Mouse (Mus musculus): Measurements from ENCODE around the gene Sox5. TPM values are rescaled to one million over a fixed set of nuclear protein-coding genes. Genes with fewer than 3 reads are reported as not detected.

The Sox5 gene
- polyA plus RNA-seq, 1 experiment: 4.6 TPM

DNA sequence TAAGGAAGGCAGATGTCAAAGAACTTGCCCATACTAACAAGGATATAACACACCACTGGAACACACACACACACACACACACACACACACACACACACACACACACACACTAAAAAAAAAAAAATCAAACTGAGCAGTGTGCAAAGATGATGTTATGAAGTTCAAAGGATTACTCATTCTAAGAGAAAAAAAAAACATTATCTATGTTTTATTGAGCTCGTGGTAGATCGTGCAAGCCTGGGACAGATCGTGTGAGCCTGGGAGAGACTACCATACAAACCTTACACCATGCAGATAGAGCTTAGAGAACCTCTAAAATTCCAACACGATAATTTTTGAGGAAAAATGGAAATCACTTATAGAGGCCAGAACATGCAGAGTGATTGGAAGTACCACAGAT is 448.6 kb downstream of the Sox5 start:
- H3K4me3 ChIP-seq (ENCODE audit: insufficient read depth, low read depth, low read length): no peak overlapping the region
- H3K4me1 ChIP-seq (ENCODE audit: control insufficient read depth, insufficient read depth, insufficient read length, low read length): no peaks in the 10 kb centered on the region
- H3K27ac ChIP-seq (replicated peaks; ENCODE audit: low read depth, low read length): no peak overlapping the region

DNA sequence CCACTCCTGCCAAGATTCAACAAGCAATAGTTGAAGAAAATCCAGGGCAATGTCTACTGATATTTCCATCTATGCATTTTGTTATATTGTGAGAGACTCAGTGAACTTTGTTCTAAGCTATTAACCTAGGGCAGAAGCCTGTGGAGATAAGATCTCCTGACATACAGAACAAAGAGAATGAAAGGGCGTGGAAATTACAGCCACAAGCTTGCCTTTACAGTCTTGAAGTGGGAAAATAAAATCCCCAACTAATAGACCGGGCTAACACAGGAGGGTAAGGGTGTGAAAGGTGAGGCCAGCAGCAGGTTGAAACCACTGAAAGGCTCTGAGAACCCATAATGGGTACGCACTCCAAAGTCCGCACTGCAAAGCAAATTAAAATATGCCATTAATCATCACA is 449.8 kb downstream of the Sox5 start:
- no peak overlapping the region for H3K4me3 ChIP-seq (ENCODE audit: insufficient read depth, low read depth, low read length)

DNA sequence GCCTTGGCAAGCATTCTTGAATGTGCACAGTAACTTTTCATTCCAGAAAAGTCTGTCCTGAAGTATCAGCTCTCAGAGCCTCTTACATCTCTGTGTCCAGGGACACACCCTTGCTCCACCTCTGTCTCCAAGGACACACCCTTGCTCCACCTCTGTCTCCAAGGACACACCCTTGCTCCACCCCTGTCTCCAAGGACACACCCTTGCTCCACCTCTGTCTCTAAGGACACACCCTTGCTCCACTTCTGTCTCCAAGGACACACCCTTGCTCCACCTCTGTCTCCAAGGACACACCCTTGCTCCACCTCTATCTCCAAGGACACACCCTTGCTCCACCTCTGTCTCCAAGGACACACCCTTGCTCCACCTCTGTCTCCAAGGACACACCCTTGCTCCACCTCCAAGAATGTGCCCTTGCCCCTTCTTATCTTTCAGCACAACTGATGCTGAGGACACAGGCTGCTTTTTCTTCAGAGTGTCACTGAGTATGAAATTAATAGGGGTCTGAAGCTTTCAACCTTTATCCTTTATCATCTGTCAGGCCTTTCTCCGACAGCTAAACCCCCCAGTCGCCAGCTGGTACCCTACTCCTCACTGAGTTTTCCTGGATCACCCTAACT is 452.4 kb downstream of the Sox5 start:
- H3K4me1 ChIP-seq (ENCODE audit: control insufficient read depth, insufficient read depth, insufficient read length, low read length): no peaks in the 10 kb centered on the region
- H3K27ac ChIP-seq (replicated peaks; ENCODE audit: low read depth, low read length): no peak overlapping the region
- H3K4me3 ChIP-seq (ENCODE audit: insufficient read depth, low read depth, low read length): no peak overlapping the region

More for the DNA sequence above, 449.8 kb downstream of the Sox5 start:
- Histone ChIP-seq H3K4me1 (ENCODE audit: control insufficient read depth, insufficient read depth, insufficient read length, low read length) (no peaks in the 10 kb centered on the region), H3K27ac (replicated peaks; ENCODE audit: low read depth, low read length) (no peak overlapping the region)

DNA sequence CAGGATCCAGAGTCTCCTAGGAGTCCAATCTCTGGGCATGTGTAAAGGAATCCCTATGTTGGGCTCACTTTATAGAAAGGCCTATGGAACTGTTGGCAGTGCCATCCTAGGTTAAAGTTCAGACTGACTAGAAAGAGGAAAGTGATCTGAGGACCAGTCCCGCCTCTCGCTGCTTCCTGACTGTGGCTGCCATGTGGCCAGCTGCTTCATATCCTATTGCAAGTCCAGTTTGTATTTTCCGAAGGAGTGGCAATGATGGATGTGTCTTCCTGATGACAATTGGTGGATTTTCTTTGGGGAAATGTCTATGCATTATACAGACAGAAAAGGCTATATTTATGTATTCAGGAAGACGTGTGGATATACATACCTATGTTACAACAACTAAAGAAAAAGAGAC is 453.0 kb downstream of the Sox5 start:
- no peak overlapping the region for H3K27ac ChIP-seq (replicated peaks; ENCODE audit: low read depth, low read length)
- H3K4me1 ChIP-seq (ENCODE audit: control insufficient read depth, insufficient read depth, insufficient read length, low read length): no peaks in the 10 kb centered on the region
- H3K4me3 ChIP-seq (ENCODE audit: insufficient read depth, low read depth, low read length): no peak overlapping the region

DNA sequence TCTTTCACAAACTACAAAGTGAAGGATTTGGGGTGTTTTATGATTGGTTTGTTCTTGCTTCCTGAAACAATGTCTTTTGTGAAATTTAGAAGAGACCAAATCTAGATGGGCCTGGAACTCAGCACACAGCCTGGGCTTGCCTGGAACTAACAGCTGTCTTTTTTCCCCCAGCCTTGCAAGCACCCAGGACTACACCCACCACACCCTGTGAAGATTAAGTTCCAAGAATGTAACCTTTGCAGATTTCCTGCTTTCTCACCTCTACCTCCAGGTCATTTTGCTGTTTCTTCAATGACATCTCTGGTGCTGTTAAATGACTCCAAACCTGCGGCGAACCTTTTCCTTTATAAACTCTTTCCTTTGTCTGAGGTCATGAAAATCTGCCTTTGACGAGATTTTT is 455.0 kb downstream of the Sox5 start:
- Histone ChIP-seq H3K4me3 (ENCODE audit: insufficient read depth, low read depth, low read length) (no peak overlapping the region), H3K4me1 (ENCODE audit: control insufficient read depth, insufficient read depth, insufficient read length, low read length) (no peaks in the 10 kb centered on the region)

DNA sequence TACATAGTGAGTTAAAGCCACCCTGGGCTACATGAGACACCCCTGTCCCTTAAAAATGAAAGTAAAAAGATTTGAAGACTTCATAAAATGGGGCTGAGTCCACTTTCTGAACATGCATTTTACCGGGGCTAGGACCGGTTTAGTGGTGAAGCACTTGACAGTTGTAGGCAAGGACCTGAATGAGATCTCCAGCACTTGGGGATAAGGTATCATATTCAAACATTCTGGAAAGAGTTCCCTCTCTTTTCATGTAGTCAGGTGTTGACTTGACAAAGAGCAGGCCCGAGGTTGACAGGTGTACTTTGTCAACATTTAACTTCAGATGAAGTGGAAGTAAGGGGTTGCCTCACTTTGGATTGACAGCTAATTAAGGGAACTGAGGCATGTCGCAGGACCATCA is 458.4 kb downstream of the Sox5 start:
- Histone ChIP-seq H3K27ac (replicated peaks; ENCODE audit: low read depth, low read length) (no peak overlapping the region), H3K4me1 (ENCODE audit: control insufficient read depth, insufficient read depth, insufficient read length, low read length) (no peaks in the 10 kb centered on the region), H3K4me3 (ENCODE audit: insufficient read depth, low read depth, low read length) (no peak overlapping the region)

More for the DNA sequence above, 455.0 kb downstream of the Sox5 start:
- H3K27ac ChIP-seq (replicated peaks; ENCODE audit: low read depth, low read length): no peak overlapping the region

DNA sequence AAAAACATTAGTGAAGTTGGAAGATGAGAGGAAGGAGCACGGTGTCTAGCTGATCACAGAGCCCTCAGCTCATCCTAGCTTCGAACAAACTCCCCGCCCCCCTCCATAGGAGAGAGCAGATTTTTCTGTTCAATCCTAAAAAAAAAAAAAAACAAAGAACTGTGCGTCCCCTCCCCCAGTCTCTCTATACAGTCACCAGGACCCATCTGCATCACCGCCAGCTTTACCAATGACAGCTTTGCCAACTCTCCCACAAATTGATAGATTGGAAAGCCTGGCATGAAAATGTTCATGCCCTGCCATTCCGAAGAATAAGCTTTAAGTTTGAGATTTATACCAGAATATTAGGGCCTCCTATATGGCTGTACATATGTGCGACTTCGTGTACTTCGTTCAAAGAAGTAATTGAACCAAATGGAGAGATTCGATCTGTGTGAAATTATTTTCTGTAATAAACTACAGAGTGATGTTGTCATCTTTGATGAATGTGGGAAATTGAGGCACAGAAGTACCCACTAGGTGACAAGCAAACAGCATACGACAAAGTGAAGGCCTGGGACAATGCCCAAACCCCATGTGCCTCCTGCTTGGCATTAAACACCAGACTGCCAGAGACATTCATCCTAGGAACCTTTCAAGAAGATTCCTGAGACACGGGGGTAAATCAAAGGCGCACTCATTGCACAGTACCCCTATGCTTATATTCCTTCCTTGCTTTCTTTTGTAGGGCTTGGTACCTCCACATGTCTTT is 459.3 kb downstream of the Sox5 start:
- H3K4me3 ChIP-seq (ENCODE audit: insufficient read depth, low read depth, low read length): no peak overlapping the region
- H3K27ac ChIP-seq (replicated peaks; ENCODE audit: low read depth, low read length): no peak overlapping the region
- no peaks in the 10 kb centered on the region for H3K4me1 ChIP-seq (ENCODE audit: control insufficient read depth, insufficient read depth, insufficient read length, low read length)

DNA sequence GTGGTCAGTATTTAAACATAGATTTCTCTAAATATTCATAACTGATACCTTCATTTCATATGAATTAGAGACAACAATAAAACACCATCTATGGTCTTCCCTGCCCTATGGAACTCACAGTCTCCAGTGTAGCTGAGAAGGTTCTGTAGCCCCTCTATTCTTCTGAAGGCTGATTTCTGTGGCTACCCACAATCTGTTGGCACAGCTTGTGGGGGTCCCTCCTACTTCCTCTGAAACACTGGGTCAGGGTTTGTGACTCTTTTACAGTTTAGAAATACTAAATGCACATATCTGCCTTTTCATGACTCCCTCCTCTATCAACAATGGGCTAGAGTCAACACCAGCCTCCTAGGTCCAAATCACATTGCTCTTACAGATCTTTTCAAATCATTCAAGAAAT is 461.4 kb downstream of the Sox5 start:
- Histone ChIP-seq H3K4me1 (ENCODE audit: control insufficient read depth, insufficient read depth, insufficient read length, low read length) (no peaks in the 10 kb centered on the region), H3K4me3 (ENCODE audit: insufficient read depth, low read depth, low read length) (no peak overlapping the region), H3K27ac (replicated peaks; ENCODE audit: low read depth, low read length) (no peak overlapping the region)

DNA sequence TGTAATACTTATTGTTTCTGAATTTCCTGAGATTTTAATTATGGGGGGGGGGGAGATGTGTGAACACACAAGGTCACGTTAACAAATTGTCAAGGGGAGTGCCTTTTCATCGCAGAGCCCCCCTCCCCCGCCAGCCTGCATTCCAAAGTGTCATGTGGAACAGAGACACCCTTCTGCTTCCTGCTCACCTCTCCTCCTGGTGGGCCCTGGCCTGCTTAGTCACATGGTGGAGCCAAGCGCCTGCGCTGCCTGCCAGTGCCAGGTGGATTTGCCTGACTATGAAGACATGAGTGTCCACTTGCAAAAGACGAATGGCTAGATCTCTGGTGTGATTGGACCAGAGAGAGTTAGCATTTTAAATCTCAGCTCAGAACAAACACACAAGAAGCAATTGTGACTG is 462.1 kb downstream of the Sox5 start:
- no peaks in the 10 kb centered on the region for H3K4me1 ChIP-seq (ENCODE audit: control insufficient read depth, insufficient read depth, insufficient read length, low read length)
- no peak overlapping the region for H3K4me3 ChIP-seq (ENCODE audit: insufficient read depth, low read depth, low read length)
- H3K27ac ChIP-seq (replicated peaks; ENCODE audit: low read depth, low read length): no peak overlapping the region

DNA sequence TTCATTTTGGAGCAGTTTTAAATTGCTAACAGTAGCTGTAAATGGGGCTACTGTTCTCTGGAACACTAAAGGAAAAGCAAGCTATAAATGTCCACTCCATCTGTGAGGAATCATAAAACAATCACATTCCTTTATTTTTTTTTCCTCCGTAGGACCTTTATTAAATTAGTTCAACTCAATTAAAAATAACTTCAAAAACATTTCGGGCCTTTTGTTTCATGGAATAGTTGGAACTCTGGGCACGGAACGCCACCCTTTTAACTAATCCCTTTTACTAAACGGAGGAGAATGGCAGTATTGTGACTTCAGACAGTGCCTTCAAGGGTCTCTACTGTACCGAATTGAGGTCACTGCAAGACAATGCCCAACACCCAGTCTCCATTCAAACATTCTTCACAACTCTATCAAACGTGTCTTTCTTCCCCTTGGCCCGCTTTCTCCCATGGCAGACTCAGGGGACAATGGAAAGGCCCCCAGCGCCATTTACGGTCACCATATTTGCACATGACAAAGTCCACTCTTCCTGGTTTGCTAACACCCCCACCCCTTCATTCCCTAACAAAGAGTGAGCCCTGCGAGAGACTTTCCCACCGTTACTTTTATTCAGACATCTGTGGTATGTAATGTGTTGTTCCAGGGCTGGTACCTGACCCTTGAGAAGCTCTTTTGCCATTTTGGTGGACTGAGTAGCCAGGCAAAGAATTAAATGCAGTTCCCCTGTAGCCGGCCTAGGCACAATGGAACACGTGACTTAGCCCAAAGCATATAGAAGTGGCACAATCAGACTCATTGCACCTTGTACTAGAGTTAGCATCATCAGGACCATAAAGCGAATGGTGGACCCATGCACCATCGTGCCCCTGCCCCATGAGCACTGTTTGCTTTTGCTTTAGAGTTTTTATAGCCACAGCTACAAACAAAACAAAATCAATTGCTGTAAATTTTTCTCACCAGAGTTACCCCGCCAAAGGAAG is 468.7 kb downstream of the Sox5 start:
- H3K4me1 ChIP-seq (ENCODE audit: control insufficient read depth, insufficient read depth, insufficient read length, low read length): no peaks in the 10 kb centered on the region
- H3K27ac ChIP-seq (replicated peaks; ENCODE audit: low read depth, low read length): no peak overlapping the region

DNA sequence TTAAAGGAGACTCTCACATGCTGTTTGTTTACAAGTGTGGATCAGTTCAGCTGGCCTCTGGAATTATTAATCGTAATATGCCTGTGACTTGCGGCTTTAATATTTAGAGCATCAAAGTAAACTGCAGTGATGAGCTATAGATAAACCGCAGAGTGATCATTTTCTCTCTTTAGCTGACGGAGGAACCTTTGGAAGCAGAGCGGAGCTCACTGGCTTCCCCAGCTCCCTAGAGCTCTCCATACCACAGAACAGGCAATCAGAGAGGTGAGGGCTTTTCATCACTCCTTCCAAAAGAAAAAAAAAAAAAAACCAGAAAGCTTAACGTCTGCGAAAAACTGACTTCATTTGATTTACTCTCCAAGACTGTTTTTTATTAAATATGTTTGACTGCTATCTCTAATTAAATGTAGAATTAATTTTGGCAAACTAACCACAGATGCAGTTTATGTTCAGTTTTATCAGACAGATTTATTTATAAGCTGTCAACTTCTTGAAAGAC is 469.4 kb downstream of the Sox5 start:
- Histone ChIP-seq H3K27ac (replicated peaks; ENCODE audit: low read depth, low read length) (no peak overlapping the region), H3K4me3 (ENCODE audit: insufficient read depth, low read depth, low read length) (no peak overlapping the region), H3K4me1 (ENCODE audit: control insufficient read depth, insufficient read depth, insufficient read length, low read length) (no peaks in the 10 kb centered on the region)

More for the DNA sequence above, 468.7 kb downstream of the Sox5 start:
- no peak overlapping the region for H3K4me3 ChIP-seq (ENCODE audit: insufficient read depth, low read depth, low read length)

DNA sequence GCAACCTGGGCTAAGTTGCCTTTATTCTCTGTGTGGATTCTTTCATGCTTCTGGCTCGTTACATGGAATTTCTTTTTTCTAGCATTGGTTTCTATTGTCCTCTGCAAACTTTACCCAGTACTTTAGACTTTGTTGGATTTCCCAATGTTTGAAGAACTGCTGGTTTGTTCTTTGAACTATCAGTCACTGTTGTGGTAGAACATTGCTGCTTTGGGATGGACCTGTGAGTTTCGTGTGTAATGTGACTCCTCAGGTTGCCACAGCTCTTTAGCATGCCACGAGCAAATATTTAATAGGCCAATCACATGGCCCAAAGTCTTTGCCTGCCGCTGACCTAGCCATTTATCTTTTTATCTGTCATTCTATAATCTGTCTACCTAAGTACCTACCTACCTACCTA is 470.0 kb downstream of the Sox5 start:
- H3K4me3 ChIP-seq (ENCODE audit: insufficient read depth, low read depth, low read length): no peak overlapping the region
- H3K27ac ChIP-seq (replicated peaks; ENCODE audit: low read depth, low read length): no peak overlapping the region
- H3K4me1 ChIP-seq (ENCODE audit: control insufficient read depth, insufficient read depth, insufficient read length, low read length): no peaks in the 10 kb centered on the region

DNA sequence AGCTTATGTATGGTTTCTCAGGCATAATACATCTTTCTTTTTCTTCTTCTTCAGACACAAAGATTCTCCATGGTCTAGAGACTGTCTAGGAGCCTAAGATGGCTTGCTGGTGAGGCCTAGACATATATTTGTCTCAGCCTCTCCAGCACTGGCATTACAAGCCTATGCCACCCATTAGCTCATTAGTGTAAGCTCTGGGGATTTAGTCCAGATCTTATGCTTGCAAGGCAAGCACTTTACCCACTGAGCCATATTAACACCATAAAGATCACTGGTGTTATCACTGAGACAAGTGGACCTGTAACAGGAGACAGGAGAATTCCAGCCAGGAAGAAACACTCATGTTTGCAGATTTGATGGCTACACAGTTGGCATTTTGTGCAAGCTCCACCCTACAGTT is 472.6 kb downstream of the Sox5 start:
- Histone ChIP-seq H3K4me1 (ENCODE audit: control insufficient read depth, insufficient read depth, insufficient read length, low read length) (no peaks in the 10 kb centered on the region), H3K27ac (replicated peaks; ENCODE audit: low read depth, low read length) (no peak overlapping the region), H3K4me3 (ENCODE audit: insufficient read depth, low read depth, low read length) (no peak overlapping the region)

DNA sequence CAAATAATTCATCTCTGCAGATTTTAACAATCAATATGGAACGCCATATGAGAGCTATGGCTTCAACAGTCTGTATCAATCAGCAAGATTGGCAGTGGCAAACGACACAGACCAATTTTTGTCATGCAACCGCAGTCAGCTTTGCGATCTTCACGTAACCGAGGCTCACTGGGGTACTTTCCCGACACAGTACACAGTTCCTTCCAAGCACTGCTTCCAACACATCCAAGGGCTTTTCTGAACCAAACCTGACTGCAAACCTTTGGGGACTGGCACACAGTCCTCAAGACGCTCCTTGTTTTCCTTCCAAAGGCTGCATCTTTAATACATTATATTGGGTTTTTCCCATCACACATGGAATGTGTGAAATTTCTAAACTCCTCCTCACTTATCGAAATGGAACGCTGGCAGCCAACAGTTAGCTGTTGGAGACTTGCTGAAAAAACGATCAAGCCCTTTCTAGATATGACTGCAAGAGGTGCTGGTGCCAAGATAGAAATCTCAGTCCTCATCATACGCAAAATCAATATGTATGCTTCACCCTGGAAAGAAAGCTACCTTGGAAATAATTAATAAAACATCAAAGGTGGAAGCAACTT is 474.1 kb downstream of the Sox5 start:
- Histone ChIP-seq H3K4me3 (ENCODE audit: insufficient read depth, low read depth, low read length) (no peak overlapping the region), H3K27ac (replicated peaks; ENCODE audit: low read depth, low read length) (no peak overlapping the region), H3K4me1 (ENCODE audit: control insufficient read depth, insufficient read depth, insufficient read length, low read length) (no peaks in the 10 kb centered on the region)

DNA sequence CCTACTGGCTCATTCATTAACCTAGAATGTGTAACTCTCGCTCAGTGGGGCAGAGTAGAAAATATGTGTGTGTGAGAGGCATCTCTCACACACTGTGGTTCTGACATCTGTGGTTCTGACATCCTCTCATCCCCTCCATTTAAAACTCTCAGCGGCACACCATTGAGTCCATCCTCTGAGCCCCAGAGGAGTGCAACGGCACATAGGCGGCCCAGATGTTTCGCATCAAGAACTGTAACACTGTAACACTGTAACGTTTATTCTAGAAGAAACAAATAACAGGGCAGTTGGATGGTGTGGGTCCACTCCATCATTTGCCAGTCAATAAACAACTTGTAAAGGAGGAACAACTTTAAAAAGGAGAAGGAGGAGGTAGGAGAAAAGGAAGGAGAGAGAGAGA is 479.0 kb downstream of the Sox5 start:
- no peak overlapping the region for H3K27ac ChIP-seq (replicated peaks; ENCODE audit: low read depth, low read length)
- no peak overlapping the region for H3K4me3 ChIP-seq (ENCODE audit: insufficient read depth, low read depth, low read length)

More for the DNA sequence above, 479.0 kb downstream of the Sox5 start:
- H3K4me1 ChIP-seq (ENCODE audit: control insufficient read depth, insufficient read depth, insufficient read length, low read length): no peaks in the 10 kb centered on the region; the same call in 1 of the 2 replicates
